Mouse (Mus musculus) megakaryocyte, embryonic 14.5 days (primary cell): Measurements from ENCODE around the gene Snap25. TPM values are rescaled to one million over a fixed set of nuclear protein-coding genes. Genes with fewer than 3 reads are reported as not detected.

Source experiments
- H3K27me3 ChIP-seq: replicated peaks from 2 replicates; pipeline ENCODE3; 2012; ENCODE audit warnings: inconsistent platforms
- H3K36me3 ChIP-seq: replicated peaks from 2 replicates; pipeline ENCODE3; 2012; ENCODE audit warnings: low read length, inconsistent platforms, mixed read lengths
- H3K4me1 ChIP-seq: 2 replicates; pipeline ENCODE4 v1.6.1; 2012; ENCODE audit warnings: inconsistent platforms
- H3K4me3 ChIP-seq: replicated peaks from 2 replicates; pipeline ENCODE3; 2012; ENCODE audit warnings: moderate library complexity, mild to moderate bottlenecking, inconsistent platforms
- H3K9me3 ChIP-seq: 2 replicates; pipeline ENCODE4 v1.6.1; 2012; ENCODE audit warnings: inconsistent platforms
- FLI1 ChIP-seq: IDR thresholded peaks from 2 replicates; pipeline ENCODE4 v1.6.1; 2012; ENCODE audit warnings: low read length, inconsistent platforms, mixed read lengths
- GATA1 ChIP-seq: IDR thresholded peaks from 3 replicates; pipeline ENCODE4 v1.6.1; 2012; ENCODE audit warnings: mixed read lengths, low read length, inconsistent platforms, borderline replicate concordance
- polyA plus RNA-seq: library from polyadenylated mRNA; stranded (reverse); fragments of >175 nt; gene quantifications from 2 replicates; pipeline ENCODE4 v1.2.3, GENCODE M21; 2012; ENCODE audit warnings: low replicate concordance; ENCODE audit not compliant: insufficient read depth

Gene Snap25
- polyA plus RNA-seq, 1 experiment: 0.12 TPM

GRCm38 (mm10) chr2:136801102-136801501 lies 87.8 kb downstream of the Snap25 start:
- no peaks in the 10 kb centered on the region for H3K36me3 ChIP-seq
- TF ChIP-seq FLI1: no peak
- TF ChIP-seq GATA1: no peak
- H3K4me3 ChIP-seq: no peak overlapping the region
- H3K9me3 ChIP-seq: 0 out of 2 replicates have a peak, but pooled peaks cover 12% of the 10 kb centered on the region
- no peaks in the 10 kb centered on the region for H3K27me3 ChIP-seq
- no peaks in the 10 kb centered on the region for H3K4me1 ChIP-seq

- H3K4me1 ChIP-seq: no peaks in the 10 kb centered on the region
- no peaks in the 10 kb centered on the region for H3K36me3 ChIP-seq
- H3K27me3 ChIP-seq: no peaks in the 10 kb centered on the region
- 0 out of 2 replicates have a peak, but pooled peaks cover 9% of the 10 kb centered on the region for H3K9me3 ChIP-seq
- H3K4me3 ChIP-seq: no peak overlapping the region
- TF ChIP-seq FLI1 (no peak), GATA1 (no peak)
These were observed 88.8 kb downstream of the Snap25 start for GRCm38 (mm10) chr2:136802076-136802475.

- TF ChIP-seq FLI1: no peak
- no peak for TF ChIP-seq GATA1
- Histone ChIP-seq H3K27me3 (no peaks in the 10 kb centered on the region), H3K36me3 (no peaks in the 10 kb centered on the region), H3K4me1 (no peaks in the 10 kb centered on the region), H3K4me3 (no peak overlapping the region), H3K9me3 (0 out of 2 replicates have a peak, but pooled peaks cover 7% of the 10 kb centered on the region)
These were observed 89.9 kb downstream of the Snap25 start for GRCm38 (mm10) chr2:136803142-136803541.

GRCm38 (mm10) chr2:136807992-136808726 lies 94.9 kb downstream of the Snap25 start:
- Histone ChIP-seq H3K36me3 (no peaks in the 10 kb centered on the region), H3K4me3 (no peak overlapping the region), H3K9me3 (peaks cover 13% of the 10 kb centered on the region), H3K4me1 (no peaks in the 10 kb centered on the region), H3K27me3 (no peaks in the 10 kb centered on the region)
- TF ChIP-seq GATA1 (no peak), FLI1 (no peak)

- Histone ChIP-seq H3K27me3 (no peaks in the 10 kb centered on the region), H3K4me3 (no peak overlapping the region), H3K4me1 (no peaks in the 10 kb centered on the region), H3K9me3 (peaks cover 7% of the 10 kb centered on the region), H3K36me3 (no peaks in the 10 kb centered on the region)
- TF ChIP-seq GATA1 (no peak), FLI1 (no peak)
These were observed 98.1 kb downstream of the Snap25 start for GRCm38 (mm10) chr2:136811331-136811730.

GRCm38 (mm10) chr2:136816717-136817400 lies 103.6 kb downstream of the Snap25 start:
- Histone ChIP-seq H3K4me3 (no peak overlapping the region), H3K27me3 (no peaks in the 10 kb centered on the region)
- TF ChIP-seq GATA1 (no peak), FLI1 (no peak)

GRCm38 (mm10) chr2:136823751-136824716 lies 110.8 kb downstream of the Snap25 start:
- Histone ChIP-seq H3K27me3 (no peaks in the 10 kb centered on the region), H3K4me1 (peaks cover 6% of the 10 kb centered on the region), H3K36me3 (no peaks in the 10 kb centered on the region), H3K9me3 (no peaks in the 10 kb centered on the region), H3K4me3 (no peak overlapping the region)
- no peak for TF ChIP-seq GATA1
- TF ChIP-seq FLI1: no peak

More at GRCm38 (mm10) chr2:136816717-136817400, 103.6 kb downstream of the Snap25 start:
- no peaks in the 10 kb centered on the region for H3K36me3 ChIP-seq
- no peaks in the 10 kb centered on the region for H3K4me1 ChIP-seq
- 0 out of 2 replicates have a peak, but pooled peaks cover 3% of the 10 kb centered on the region for H3K9me3 ChIP-seq

- Histone ChIP-seq H3K27me3 (no peaks in the 10 kb centered on the region), H3K4me3 (peak overlapping the region; percentile 8), H3K9me3 (no peaks in the 10 kb centered on the region)
These were observed 114.4 kb downstream of the Snap25 start for GRCm38 (mm10) chr2:136827612-136828011.

More at GRCm38 (mm10) chr2:136827612-136828011, 114.4 kb downstream of the Snap25 start:
- Histone ChIP-seq H3K36me3 (no peaks in the 10 kb centered on the region), H3K4me1 (peaks cover 6% of the 10 kb centered on the region)
- TF ChIP-seq FLI1 (no peak), GATA1 (no peak)

Other genes starting within 250 kb of the Snap25 start
- gene Ankef1, start 211.5 kb upstream of the Snap25 start, polyA plus RNA-seq: not detected in 2 replicates
- gene AL731706.2, start 172.2 kb downstream of the Snap25 start, polyA plus RNA-seq: 4.8 TPM in 1 of 2 replicates, not detected in the other
- 0.11 TPM in 1 of 2 replicates, not detected in the other for gene Slx4ip, start 177.8 kb downstream of the Snap25 start, polyA plus RNA-seq
- 1.8 TPM in 1 of 2 replicates, not detected in the other for gene AL731706.1, start 177.9 kb downstream of the Snap25 start, polyA plus RNA-seq
- gene Mkks, start 177.9 kb downstream of the Snap25 start, polyA plus RNA-seq: not detected in 2 replicates